Mouse (Mus musculus) 3134 (cell line): Measurements from ENCODE around the gene Rtbdn.
"Not testable (repeated sequence)": the region's sequence is repeated elsewhere in the genome, so short reads cannot be mapped to it uniquely, and the experiment has no call there.

Experiments
- DNase-seq: peaks from one replicate; pipeline ENCODE4 v3.0.0-alpha.2; 2011; ENCODE audit warnings: low spot score; ENCODE audit not compliant: insufficient read length; ENCODE audit errors: extremely low read depth

Rtbdn gene

GRCm38 (mm10) chr8:84946528-84947240, at the start of gene Rtbdn:
Gene Rtbdn, plus strand, starts transcription at chr8:84946991.
- no peak for DNase-seq

- DNase-seq: no peak
Measured at GRCm38 (mm10) chr8:84901071-84901470, 45.7 kb upstream of the Rtbdn start.

- no peak for DNase-seq
Measured at GRCm38 (mm10) chr8:84901752-84902151, 45.0 kb upstream of the Rtbdn start, which contains the start of gene Klf1. Gene Klf1, plus strand, starts transcription at chr8:84901928.

GRCm38 (mm10) chr8:84902367-84902919, 44.3 kb upstream of the Rtbdn start:
- DNase-seq: no peak

DNA sequence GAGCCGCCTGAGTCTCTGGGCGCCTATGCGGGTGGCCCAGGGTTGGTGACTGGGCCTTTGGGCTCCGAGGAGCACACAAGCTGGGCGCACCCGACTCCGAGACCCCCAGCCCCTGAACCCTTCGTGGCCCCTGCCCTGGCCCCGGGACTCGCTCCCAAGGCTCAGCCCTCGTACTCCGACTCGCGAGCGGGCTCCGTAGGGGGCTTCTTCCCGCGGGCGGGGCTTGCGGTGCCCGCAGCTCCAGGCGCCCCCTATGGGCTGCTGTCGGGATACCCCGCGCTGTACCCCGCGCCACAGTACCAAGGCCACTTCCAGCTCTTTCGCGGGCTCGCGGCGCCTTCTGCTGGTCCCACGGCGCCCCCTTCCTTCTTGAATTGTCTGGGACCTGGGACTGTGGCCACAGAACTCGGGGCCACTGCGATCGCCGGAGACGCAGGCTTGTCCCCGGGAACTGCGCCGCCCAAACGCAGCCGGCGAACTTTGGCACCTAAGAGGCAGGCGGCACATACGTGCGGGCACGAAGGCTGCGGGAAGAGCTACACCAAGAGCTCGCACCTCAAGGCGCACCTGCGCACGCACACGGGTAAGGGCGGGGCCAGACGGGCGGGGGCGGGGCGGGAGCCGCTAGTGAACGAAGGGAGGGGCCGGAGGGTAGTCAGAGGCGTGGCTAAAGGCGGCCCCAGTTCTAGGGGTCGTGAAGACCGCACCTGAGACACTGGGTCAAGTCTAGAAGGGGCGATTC, 43.7 kb upstream of the Rtbdn start:
- DNase-seq: peak; percentile 86

GRCm38 (mm10) chr8:84904351-84904750, 42.4 kb upstream of the Rtbdn start:
- DNase-seq: no peak

DNA sequence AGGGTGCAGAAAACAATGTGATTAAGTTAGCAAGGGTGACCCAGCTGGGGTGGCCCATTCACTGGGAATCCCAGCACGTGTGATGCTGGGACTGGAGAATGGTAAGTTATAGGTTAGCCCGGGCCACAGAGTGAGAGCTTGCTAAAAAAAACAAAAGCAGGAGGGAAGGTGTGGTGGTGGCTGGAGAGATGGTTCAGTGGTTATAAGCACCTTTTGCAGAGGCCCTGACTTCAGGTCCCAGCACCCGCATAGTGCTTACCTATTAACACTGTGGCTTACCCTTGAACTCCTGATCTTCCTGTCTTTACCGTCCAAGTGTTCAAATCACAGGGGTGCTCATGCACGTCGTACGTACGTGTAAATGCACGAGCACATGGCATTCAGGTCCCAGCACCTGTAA, 39.8 kb upstream of the Rtbdn start:
- DNase-seq: no peak

DNA sequence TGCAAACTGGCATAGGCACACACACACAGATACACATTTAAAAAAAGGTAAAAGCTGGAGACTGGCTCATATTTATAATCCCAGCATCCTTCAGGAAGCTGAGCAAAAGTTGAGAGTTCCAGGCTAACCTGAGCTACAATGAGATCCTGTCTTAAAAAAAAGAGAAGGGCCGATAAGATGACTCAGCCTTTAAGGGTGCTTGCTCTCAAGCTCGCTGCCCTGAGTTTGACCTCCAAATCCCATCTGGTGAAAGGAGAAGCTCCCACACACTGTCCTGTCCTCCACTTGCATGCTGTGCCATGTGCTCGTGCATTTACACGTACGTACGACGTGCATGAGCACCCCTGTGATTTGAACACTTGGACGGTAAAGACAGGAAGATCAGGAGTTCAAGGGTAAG, 39.3 kb upstream of the Rtbdn start:
- no peak for DNase-seq

DNA sequence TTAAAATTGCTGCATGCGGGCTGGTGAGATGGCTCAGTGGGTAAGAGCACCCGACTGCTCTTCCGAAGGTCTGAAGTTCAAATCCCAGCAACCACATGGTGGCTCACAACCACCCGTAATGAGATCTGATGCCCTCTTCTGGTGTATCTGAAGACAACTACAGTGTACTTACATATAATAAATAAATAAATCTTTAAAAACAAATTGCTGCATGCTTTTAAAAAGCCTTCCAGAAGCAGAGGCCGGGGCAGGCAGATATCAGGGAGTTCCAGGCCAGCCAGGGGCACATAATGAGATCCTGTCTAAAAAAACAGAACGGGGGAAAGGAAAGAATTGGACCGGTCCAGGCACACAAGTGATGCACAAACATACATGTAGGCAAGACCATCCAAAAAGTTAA, 38.8 kb upstream of the Rtbdn start:
- DNase-seq: not testable (repeated sequence)

GRCm38 (mm10) chr8:84908421-84909161, 38.2 kb upstream of the Rtbdn start, which contains the start of gene Dnase2a:
Gene Dnase2a, plus strand, starts transcription at chr8:84908560.
- DNase-seq: peak; percentile 94

- no peak for DNase-seq
Measured at GRCm38 (mm10) chr8:84909162-84909767, 37.5 kb upstream of the Rtbdn start.

DNA sequence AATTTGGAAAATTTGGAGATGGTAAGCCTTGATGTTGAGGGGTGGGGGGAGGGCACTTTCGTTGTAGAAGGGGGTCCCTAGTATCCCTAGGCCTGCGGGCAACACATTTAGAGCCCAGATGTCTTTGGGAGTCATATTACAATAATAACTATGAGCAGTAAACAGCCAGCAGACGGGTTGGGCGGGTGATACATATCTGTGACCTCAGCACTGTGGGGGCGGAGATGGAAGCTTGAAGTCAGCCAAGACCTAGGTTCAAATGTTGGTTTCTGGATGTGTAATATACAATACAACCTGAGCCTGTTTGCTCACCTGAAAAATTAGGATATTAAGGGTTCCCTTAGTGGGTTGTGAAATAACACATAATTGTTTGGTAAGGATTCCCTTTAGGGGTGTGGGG, 36.8 kb upstream of the Rtbdn start:
- no peak for DNase-seq

DNA sequence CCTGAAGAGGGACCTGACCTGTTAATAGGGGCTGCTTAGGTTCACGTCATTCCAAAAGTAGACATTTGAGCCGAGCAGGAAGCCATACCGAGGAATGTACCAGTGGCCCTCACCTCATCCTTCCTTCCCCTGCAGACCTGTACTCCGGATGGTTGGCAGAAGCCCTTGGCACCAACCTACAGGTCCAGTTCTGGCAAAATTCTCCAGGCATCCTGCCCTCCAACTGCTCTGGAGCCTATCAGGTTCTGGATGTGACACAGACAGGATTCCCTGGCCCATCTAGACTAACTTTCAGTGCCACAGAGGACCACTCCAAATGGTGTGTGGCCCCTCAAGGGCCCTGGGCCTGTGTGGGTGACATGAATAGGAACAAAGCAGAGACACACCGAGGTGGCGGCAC, 36.2 kb upstream of the Rtbdn start:
- DNase-seq: no peak

DNA sequence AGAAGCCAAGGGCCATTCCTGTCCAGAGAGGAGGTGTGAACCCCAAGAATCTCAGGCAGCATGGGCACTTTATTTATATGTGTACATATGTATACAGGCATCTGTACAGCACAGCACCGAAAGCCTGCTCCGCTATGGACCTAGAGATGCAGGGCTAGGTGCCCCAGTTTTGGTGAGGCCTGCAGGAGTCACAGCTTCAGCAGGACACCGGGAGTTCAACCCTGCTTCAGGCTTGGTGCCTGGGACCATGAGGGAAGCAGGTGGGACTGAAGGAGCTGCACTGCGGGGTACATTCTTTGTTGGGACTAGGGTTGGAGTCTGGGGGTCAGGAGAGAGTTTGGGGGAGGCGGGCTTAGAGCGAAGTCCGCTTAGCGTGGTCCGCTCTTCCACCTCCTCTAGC, 34.9 kb upstream of the Rtbdn start:
- DNase-seq: no peak

- DNase-seq: no peak
Measured at GRCm38 (mm10) chr8:84912391-84912790, 34.4 kb upstream of the Rtbdn start.

GRCm38 (mm10) chr8:84912895-84913501, 33.8 kb upstream of the Rtbdn start:
- DNase-seq: no peak

DNA sequence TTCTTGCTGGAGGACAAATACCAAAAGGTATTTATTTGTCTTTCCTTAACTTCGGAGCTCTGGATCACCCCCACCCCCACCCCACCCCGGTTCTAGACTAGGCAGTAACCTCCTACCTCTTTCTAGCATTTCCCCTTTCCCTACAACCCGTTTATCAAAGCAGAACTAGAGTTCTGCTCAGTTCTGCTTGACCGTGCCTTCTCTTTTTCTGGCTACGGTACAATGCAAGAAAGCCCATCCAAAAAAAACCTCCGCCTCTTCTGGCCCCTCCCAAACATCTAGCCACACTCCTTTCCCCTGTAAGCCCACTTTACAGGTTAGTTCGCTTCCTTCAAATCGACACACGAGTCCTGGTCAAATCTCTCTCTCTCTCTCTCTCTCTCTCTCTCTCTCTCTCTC, 33.3 kb upstream of the Rtbdn start:
- no peak for DNase-seq

DNA sequence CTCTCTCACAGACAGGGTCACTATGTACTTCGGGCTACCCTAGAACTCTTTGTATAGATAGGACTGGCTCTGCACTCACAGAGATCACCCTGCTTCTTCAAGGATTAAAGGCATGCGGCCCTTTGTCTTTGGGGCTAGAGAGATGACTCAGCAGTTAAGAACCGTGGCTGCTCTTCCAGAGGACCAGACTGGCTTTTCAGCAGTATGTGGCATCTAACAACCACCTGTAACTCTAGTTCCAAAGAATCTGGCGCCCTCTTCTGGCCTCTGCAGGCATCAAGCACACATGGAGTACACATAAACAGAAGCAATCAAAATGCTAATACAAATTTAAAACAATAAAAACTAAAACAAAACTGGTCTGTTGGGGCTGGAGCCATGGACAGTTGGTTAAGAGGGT, 32.8 kb upstream of the Rtbdn start:
- DNase-seq: no peak

DNA sequence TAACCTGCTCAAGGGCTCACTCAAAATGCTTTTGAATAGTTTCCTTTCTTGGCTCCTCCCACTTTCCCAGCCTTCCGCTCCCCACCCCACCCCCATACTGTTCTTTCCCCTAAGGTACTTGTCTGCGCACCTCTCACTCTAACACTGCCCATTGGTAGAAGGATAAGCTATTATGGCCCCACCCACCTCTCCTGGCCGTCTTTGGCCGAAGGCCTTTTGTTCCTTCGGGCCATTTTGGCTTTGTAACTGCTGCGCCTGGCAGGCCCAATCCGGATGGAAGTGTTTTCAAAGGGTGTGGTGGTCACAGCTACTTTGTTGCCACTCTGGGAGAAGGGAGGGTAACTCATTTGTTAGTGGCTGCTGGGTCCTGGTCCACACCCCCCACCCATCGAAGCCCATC, 31.5 kb upstream of the Rtbdn start:
- no peak for DNase-seq

GRCm38 (mm10) chr8:84917781-84918180, 29.0 kb upstream of the Rtbdn start:
- DNase-seq: no peak
